Mouse (Mus musculus): Measurements from ENCODE around the gene Ccdc97. TPM values are rescaled to one million over a fixed set of nuclear protein-coding genes. Genes with fewer than 3 reads are reported as not detected.

The Ccdc97 gene
- total RNA-seq, 2 experiments from 2014 or later, result 63.4 to 65.6 TPM

GRCm38 (mm10) chr7:25690051-25690450 lies 28.8 kb downstream of the Ccdc97 start:
- DNase-seq (ENCODE audit: low spot score in 2 of 2), result no peak

- DNase-seq (ENCODE audit: low spot score in 2 of 2), result no peak
Observed at GRCm38 (mm10) chr7:25689603-25690021, 29.3 kb downstream of the Ccdc97 start.

GRCm38 (mm10) chr7:25688810-25689586 lies 29.9 kb downstream of the Ccdc97 start:
- no peak for DNase-seq (ENCODE audit: low spot score in 2 of 2)

- DNase-seq (ENCODE audit: low spot score in 2 of 2), result no peak
Observed at GRCm38 (mm10) chr7:25687811-25688401, 31.0 kb downstream of the Ccdc97 start.

GRCm38 (mm10) chr7:25686680-25687531 lies 32.0 kb downstream of the Ccdc97 start, which contains the start of gene Tgfb1:
Gene Tgfb1, plus strand, starts transcription at chr7:25687002.
- no peak for DNase-seq (ENCODE audit: low spot score in 2 of 2)

GRCm38 (mm10) chr7:25685926-25686470 lies 32.9 kb downstream of the Ccdc97 start:
- no peak for DNase-seq (ENCODE audit: low spot score in 2 of 2)

GRCm38 (mm10) chr7:25684659-25685058 lies 34.2 kb downstream of the Ccdc97 start:
- no peak for DNase-seq (ENCODE audit: low spot score in 2 of 2)

- DNase-seq (ENCODE audit: low spot score in 2 of 2), result no peak
Observed at GRCm38 (mm10) chr7:25683474-25684180, 35.3 kb downstream of the Ccdc97 start.

GRCm38 (mm10) chr7:25681341-25682231 lies 37.3 kb downstream of the Ccdc97 start:
- no peak for DNase-seq (ENCODE audit: low spot score in 2 of 2)

- peak; percentile 91 to 96 for DNase-seq (ENCODE audit: low spot score in 2 of 2)
Observed at GRCm38 (mm10) chr7:25680514-25681258, 38.2 kb downstream of the Ccdc97 start, which contains the start of gene B9d2. Gene B9d2, plus strand, starts transcription at chr7:25680780.

GRCm38 (mm10) chr7:25679971-25680370 lies 38.9 kb downstream of the Ccdc97 start:
- DNase-seq (ENCODE audit: low spot score in 2 of 2), result no peak

GRCm38 (mm10) chr7:25677013-25677412 lies 41.9 kb downstream of the Ccdc97 start:
- DNase-seq (ENCODE audit: low spot score in 2 of 2), result no peak

- peak; percentile 88 to 96 for DNase-seq (ENCODE audit: low spot score in 2 of 2)
Observed at GRCm38 (mm10) chr7:25676085-25676781, 42.7 kb downstream of the Ccdc97 start.

GRCm38 (mm10) chr7:25675405-25675804 lies 43.5 kb downstream of the Ccdc97 start:
- DNase-seq (ENCODE audit: low spot score in 2 of 2), result no peak

GRCm38 (mm10) chr7:25674719-25675300 lies 44.1 kb downstream of the Ccdc97 start, which contains the start of gene Tmem91:
Gene Tmem91, minus strand, starts transcription at chr7:25675166.
- DNase-seq (ENCODE audit: low spot score in 2 of 2), result no peak

GRCm38 (mm10) chr7:25674297-25674696 lies 44.6 kb downstream of the Ccdc97 start:
- no peak for DNase-seq (ENCODE audit: low spot score in 2 of 2)

GRCm38 (mm10) chr7:25672442-25672841 lies 46.4 kb downstream of the Ccdc97 start:
- DNase-seq (ENCODE audit: low spot score in 2 of 2), result no peak

- DNase-seq (ENCODE audit: low spot score in 2 of 2), result no peak
Observed at GRCm38 (mm10) chr7:25671686-25672085, 47.2 kb downstream of the Ccdc97 start.
